ENCODE assay signal across 25 mouse cellular contexts in genomic region chr17:64961887-64962286, GRCm38 (mm10).
DNase-seq lines count a peak whose midpoint lies in the region; ATAC-seq and TF ChIP-seq lines count a peak whose summit lies in the region.
"Had no signal": no experiment of that assay in that cellular context is flagged by ENCODE, and none has a peak within 500 bp of the region (broad histone marks: within the 10 kb centered on the region; RNA-seq: fewer than 3 reads in every experiment).

No protein-coding gene starts in this region.

- DNase-seq in liver, postnatal 0 days, result no peak
- DNase-seq in liver, embryonic 11.5 days (ENCODE audit: low spot score), result no peak
- peak; percentile 7 for DNase-seq in lung, postnatal 10 days
- no peak for DNase-seq in lung, adult 2 months
- peak; percentile 22 for DNase-seq in lung, postnatal 36 days
- DNase-seq in kidney, adult 2 months, result no peak
- DNase-seq: adrenal gland, adult 8-10 months; adrenal gland, postnatal 14 days; adrenal gland, postnatal 36 days; B cell, adult 2 months; cerebellum, adult 11-12 months; cerebellum, adult 2 months; cerebellum, adult 9-10 months; cerebellum, postnatal 10 days; cerebellum, postnatal 25 days had no signal

- H3K27me3 ChIP-seq in intestine, postnatal 0 days (replicated peaks; ENCODE audit: control insufficient read depth, insufficient read depth, low read length), result no peaks in the 10 kb centered on the region
- H3K27me3 ChIP-seq in intestine, embryonic 16.5 days (replicated peaks; ENCODE audit: control insufficient read depth, insufficient read depth, low read length), result no peaks in the 10 kb centered on the region
- no peaks in the 10 kb centered on the region for H3K27me3 ChIP-seq in liver, postnatal 0 days (ENCODE audit: insufficient read depth, low read length)
- H3K27me3 ChIP-seq in liver, embryonic 11.5 days (replicated peaks; ENCODE audit: control insufficient read depth, insufficient read depth, low read length), result no peaks in the 10 kb centered on the region
- no peaks in the 10 kb centered on the region for H3K27me3 ChIP-seq in kidney, adult 2 months (replicated peaks; ENCODE audit: control insufficient read depth, insufficient read depth, low read length)
- H3K27me3 ChIP-seq: CH12.LX; embryonic facial prominence, embryonic 12.5 days; forebrain, embryonic 13.5 days had no signal

- peak; percentile 71 for ATAC-seq in intestine, postnatal 0 days
- ATAC-seq in intestine, embryonic 16.5 days, result no peak
- peak; percentile 68 for ATAC-seq in liver, postnatal 0 days
- no peak for ATAC-seq in liver, embryonic 11.5 days (replicated peaks; ENCODE audit: low FRiP score)
- ATAC-seq: activated CD4-positive, CD25-positive, alpha-beta regulatory T cell, adult 4 months; CD4-positive, CD25-positive, alpha-beta regulatory T cell, adult 4 months; forebrain, embryonic 13.5 days; Patski had no signal

- no peak for TF ChIP-seq POLR2A in lung, adult 2 months (IDR thresholded peaks at IDR 0.05; ENCODE audit: borderline replicate concordance, extremely low read depth, low read depth, low read length)
- TF ChIP-seq POLR2A in kidney, adult 2 months (IDR thresholded peaks at IDR 0.05; ENCODE audit: low read depth, low read length), result no peak

- no peak for TF ChIP-seq EP300 in liver, postnatal 0 days (IDR thresholded peaks at IDR 0.05; ENCODE audit: low read depth)

- no peaks in the 10 kb centered on the region for H3K36me3 ChIP-seq in intestine, postnatal 0 days (ENCODE audit: control insufficient read depth, insufficient read depth)
- no peaks in the 10 kb centered on the region for H3K36me3 ChIP-seq in intestine, embryonic 16.5 days (ENCODE audit: control insufficient read depth, insufficient read depth, low read length)
- no peaks in the 10 kb centered on the region for H3K36me3 ChIP-seq in liver, postnatal 0 days (replicated peaks; ENCODE audit: insufficient read depth, low read length)
- H3K36me3 ChIP-seq in liver, embryonic 11.5 days (ENCODE audit: control insufficient read depth, insufficient read depth, low read length), result no peaks in the 10 kb centered on the region
- no peaks in the 10 kb centered on the region for H3K36me3 ChIP-seq in kidney, adult 2 months (ENCODE audit: control insufficient read depth, insufficient read depth, low read length)
- H3K36me3 ChIP-seq: embryonic facial prominence, embryonic 10.5 days; embryonic facial prominence, embryonic 12.5 days; G1E had no signal

- no peak for TF ChIP-seq CTCF in intestine, postnatal 0 days (IDR thresholded peaks at IDR 0.05; ENCODE audit: low read depth)
- no peak for TF ChIP-seq CTCF in liver, postnatal 0 days (IDR thresholded peaks at IDR 0.05; ENCODE audit: low read depth)
- no peak for TF ChIP-seq CTCF in lung, adult 2 months (IDR thresholded peaks at IDR 0.05; ENCODE audit: insufficient read depth, low read length)
- TF ChIP-seq CTCF in kidney, adult 2 months (conservative IDR thresholded peaks at IDR 0.05; ENCODE audit: insufficient read depth, insufficient read length, low read depth, low read length), result no peak

- no peak overlapping the region for H3K4me2 ChIP-seq in intestine, postnatal 0 days (replicated peaks; ENCODE audit: low read depth)
- no peak overlapping the region for H3K4me2 ChIP-seq in intestine, embryonic 16.5 days (ENCODE audit: low read depth, low read length)
- no peak overlapping the region for H3K4me2 ChIP-seq in liver, postnatal 0 days (ENCODE audit: low read depth, low read length)
- H3K4me2 ChIP-seq in liver, embryonic 11.5 days, result no peak overlapping the region
- H3K4me2 ChIP-seq: embryonic facial prominence, embryonic 12.5 days; forebrain, embryonic 13.5 days had no signal

- H3K9me3 ChIP-seq in intestine, postnatal 0 days (ENCODE audit: control insufficient read depth), result no peaks in the 10 kb centered on the region
- H3K9me3 ChIP-seq in intestine, embryonic 16.5 days (ENCODE audit: control insufficient read depth, low read length), result no peaks in the 10 kb centered on the region
- no peaks in the 10 kb centered on the region for H3K9me3 ChIP-seq in liver, postnatal 0 days (ENCODE audit: low read length)
- H3K9me3 ChIP-seq in liver, embryonic 11.5 days (ENCODE audit: control insufficient read depth, low read length), result no peaks in the 10 kb centered on the region
- H3K9me3 ChIP-seq: embryonic facial prominence, embryonic 10.5 days; embryonic facial prominence, embryonic 12.5 days; forebrain, embryonic 13.5 days had no signal

- H3K9ac ChIP-seq in intestine, postnatal 0 days (ENCODE audit: low read depth, low read length), result no peak overlapping the region
- no peak overlapping the region for H3K9ac ChIP-seq in intestine, embryonic 16.5 days (ENCODE audit: low read depth, low read length)
- H3K9ac ChIP-seq in liver, postnatal 0 days (replicated peaks), result no peak overlapping the region
- H3K9ac ChIP-seq in liver, embryonic 11.5 days (ENCODE audit: low read depth, low read length), result no peak overlapping the region
- H3K9ac ChIP-seq: embryonic facial prominence, embryonic 12.5 days; forebrain, embryonic 13.5 days had no signal

- H3K27ac ChIP-seq in intestine, postnatal 0 days (ENCODE audit: low read depth, low read length), result no peak overlapping the region
- no peak overlapping the region for H3K27ac ChIP-seq in intestine, embryonic 16.5 days (ENCODE audit: low read length)
- H3K27ac ChIP-seq in liver, postnatal 0 days (ENCODE audit: low read depth), result no peak overlapping the region
- no peak overlapping the region for H3K27ac ChIP-seq in liver, embryonic 11.5 days (ENCODE audit: low read depth, low read length)
- H3K27ac ChIP-seq in kidney, adult 2 months (ENCODE audit: insufficient read depth, low read depth, low read length), result no peak overlapping the region
- H3K27ac ChIP-seq: embryonic facial prominence, embryonic 10.5 days; embryonic facial prominence, embryonic 12.5 days; forebrain, embryonic 13.5 days had no signal

- 33% methylated on average over 2 of the region's 2 CpGs for WGBS in intestine, postnatal 0 days
- WGBS in intestine, embryonic 16.5 days, result 57% methylated on average over 2 of the region's 2 CpGs
- WGBS in liver, postnatal 0 days (ENCODE audit: insufficient replicate concordance), result 40% methylated on average over 2 of the region's 2 CpGs
- WGBS in liver, embryonic 11.5 days, result 54% methylated on average over 2 of the region's 2 CpGs
- WGBS in lung, adult 2 months, result 27% methylated on average over 2 of the region's 2 CpGs
- 51% methylated on average over 2 of the region's 2 CpGs for WGBS in kidney, adult 2 months

- H3K4me1 ChIP-seq in intestine, postnatal 0 days (replicated peaks; ENCODE audit: control insufficient read depth, insufficient read depth, low read length), result no peaks in the 10 kb centered on the region
- H3K4me1 ChIP-seq in intestine, embryonic 16.5 days (ENCODE audit: control insufficient read depth, insufficient read depth, low read length), result no peaks in the 10 kb centered on the region
- no peaks in the 10 kb centered on the region for H3K4me1 ChIP-seq in liver, postnatal 0 days (ENCODE audit: insufficient read depth)
- no peaks in the 10 kb centered on the region for H3K4me1 ChIP-seq in liver, embryonic 11.5 days (replicated peaks; ENCODE audit: control insufficient read depth, insufficient read depth, low read length)
- no peaks in the 10 kb centered on the region for H3K4me1 ChIP-seq in lung, adult 2 months (ENCODE audit: control insufficient read depth, insufficient read depth, low read length)
- no peaks in the 10 kb centered on the region for H3K4me1 ChIP-seq in kidney, adult 2 months (ENCODE audit: control insufficient read depth, insufficient read depth, low read length)
- H3K4me1 ChIP-seq: embryonic facial prominence, embryonic 10.5 days; embryonic facial prominence, embryonic 12.5 days; forebrain, embryonic 13.5 days had no signal

- H3K4me3 ChIP-seq in intestine, postnatal 0 days (ENCODE audit: low read depth, low read length), result no peak overlapping the region
- no peak overlapping the region for H3K4me3 ChIP-seq in intestine, embryonic 16.5 days (ENCODE audit: low read length)
- no peak overlapping the region for H3K4me3 ChIP-seq in liver, postnatal 0 days (ENCODE audit: low read depth, low read length)
- H3K4me3 ChIP-seq in liver, embryonic 11.5 days (ENCODE audit: low read depth, low read length), result no peak overlapping the region
- no peak overlapping the region for H3K4me3 ChIP-seq in lung, adult 2 months (replicated peaks; ENCODE audit: extremely low read depth, low read depth, low read length)
- no peak overlapping the region for H3K4me3 ChIP-seq in kidney, adult 2 months (ENCODE audit: insufficient read depth, low read depth, low read length)
- H3K4me3 ChIP-seq: embryonic facial prominence, embryonic 10.5 days; embryonic facial prominence, embryonic 12.5 days; forebrain, embryonic 13.5 days had no signal

Comparison
In these comparisons a context has a peak if more than half of its experiments do, and no peak if none do; other contexts are left out.
1. ATAC-seq: peak in intestine, postnatal 0 days (single experiment) and liver, postnatal 0 days (single experiment); none in intestine, embryonic 16.5 days (single experiment) and liver, embryonic 11.5 days (single experiment).
2. DNase-seq: peak in lung, postnatal 10 days (single experiment) and lung, postnatal 36 days (single experiment); none in liver, postnatal 0 days (single experiment), liver, embryonic 11.5 days (single experiment), lung, adult 2 months (single experiment) and kidney, adult 2 months (single experiment).